Mouse (Mus musculus) G1E (cell line): ENCODE results near the gene Asxl1.

Source experiments
- CTCF ChIP-seq: IDR thresholded peaks from 2 replicates; pipeline ENCODE4 v1.5.1; 2012; ENCODE audit warnings: low read depth, low read length, inconsistent platforms, mixed read lengths
- POLR2AphosphoS5 ChIP-seq: IDR thresholded peaks from 2 replicates; pipeline ENCODE4 v1.6.1; 2012; ENCODE audit warnings: low read depth, low read length, inconsistent platforms; ENCODE audit not compliant: insufficient replicate concordance
- TAL1 ChIP-seq: conservative IDR thresholded peaks from 2 replicates; pipeline ENCODE4 v1.6.1; 2012; ENCODE audit warnings: low read depth, low read length, inconsistent platforms, mixed read lengths

- TF ChIP-seq CTCF, result no peak
- TF ChIP-seq TAL1, result no peak
- no peak for TF ChIP-seq POLR2AphosphoS5
Measured at GRCm38 (mm10) chr2:153345454-153346220, at the start of gene Asxl1.
